Mouse (Mus musculus): Measurements from ENCODE around the gene Gpr137b. TPM values are rescaled to one million over a fixed set of nuclear protein-coding genes. Genes with fewer than 3 reads are reported as not detected.
"Not testable (repeated sequence)": the region's sequence is repeated elsewhere in the genome, so short reads cannot be mapped to it uniquely, and the experiment has no call there.

Gpr137b gene
- polyA plus RNA-seq, 1 experiment from 2014 or later, result 12.1 TPM

- not testable (repeated sequence) for H3K9me3 ChIP-seq; H3K27ac ChIP-seq; H3K4me1 ChIP-seq; H3K27me3 ChIP-seq (ENCODE audit: insufficient read depth, poor library complexity, severe bottlenecking); H3K4me3 ChIP-seq; H3K36me3 ChIP-seq; DNase-seq (ENCODE audit: low spot score)
- 68% methylated on average over 4 of the region's 4 CpGs for whole genome bisulfite sequencing
Measured at GRCm38 (mm10) chr13:13352113-13352512, 41.7 kb downstream of the Gpr137b start.

- not testable (repeated sequence) for H3K4me1 ChIP-seq; H3K36me3 ChIP-seq; H3K27me3 ChIP-seq (ENCODE audit: insufficient read depth, poor library complexity, severe bottlenecking); H3K9me3 ChIP-seq; H3K4me3 ChIP-seq; H3K27ac ChIP-seq; DNase-seq (ENCODE audit: low spot score)
- 86% methylated on average over 7 of the region's 7 CpGs for WGBS
Measured at GRCm38 (mm10) chr13:13350681-13351080, 43.1 kb downstream of the Gpr137b start.

- Histone ChIP-seq H3K9me3 (no peaks in the 10 kb centered on the region), H3K4me3 (no peak overlapping the region), H3K27me3 (ENCODE audit: insufficient read depth, poor library complexity, severe bottlenecking) (no peaks in the 10 kb centered on the region), H3K4me1 (no peaks in the 10 kb centered on the region), H3K27ac (no peak overlapping the region), H3K36me3 (no peaks in the 10 kb centered on the region)
- no peak for DNase-seq (ENCODE audit: low spot score)
- WGBS, result 62% methylated on average over 4 of the region's 4 CpGs
Measured at GRCm38 (mm10) chr13:13349288-13349687, 44.5 kb downstream of the Gpr137b start.

DNA sequence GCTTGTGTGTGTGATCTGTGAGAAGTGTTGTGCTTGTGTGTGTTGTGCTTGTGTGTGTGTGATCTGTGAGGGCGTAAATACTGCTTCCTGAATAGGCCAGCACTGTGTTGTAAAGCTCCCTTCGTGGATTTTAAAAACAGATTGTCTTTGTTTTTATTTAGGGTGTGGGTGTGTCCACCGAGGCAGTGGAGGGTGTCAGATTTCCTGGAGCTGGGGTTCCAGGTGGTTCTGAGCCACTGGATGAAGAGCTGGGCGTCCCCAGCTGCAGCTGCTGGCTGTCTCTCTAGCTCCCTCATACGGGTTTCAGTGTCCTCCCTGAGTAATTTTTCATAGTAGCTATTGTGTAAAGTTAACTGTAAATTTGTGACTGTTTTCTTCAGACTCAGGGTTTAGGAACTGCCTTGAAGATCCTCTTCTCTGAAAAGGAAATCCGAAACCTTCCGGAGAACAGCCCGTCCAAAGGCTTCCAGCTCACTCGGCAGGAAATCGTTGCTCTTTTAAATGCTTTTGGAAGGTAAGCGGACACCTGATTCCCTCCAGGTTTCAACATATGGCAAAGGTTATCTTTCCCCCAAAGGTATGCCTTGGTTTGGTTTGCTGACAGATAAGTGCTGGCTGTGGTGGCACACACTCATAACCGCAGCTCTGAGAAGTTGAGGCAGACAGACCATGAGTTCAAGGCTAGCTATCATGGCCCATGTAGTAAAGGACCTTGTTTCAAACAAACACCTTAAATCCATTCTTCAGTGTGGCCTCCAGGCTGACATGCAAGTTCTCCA lies 46.0 kb downstream of the Gpr137b start:
- 34% methylated on average over 12 of the region's 12 CpGs for WGBS
- not testable (repeated sequence) for H3K27me3 ChIP-seq (ENCODE audit: insufficient read depth, poor library complexity, severe bottlenecking); H3K4me1 ChIP-seq; H3K9me3 ChIP-seq; H3K27ac ChIP-seq; H3K36me3 ChIP-seq; DNase-seq (ENCODE audit: low spot score); H3K4me3 ChIP-seq

DNA sequence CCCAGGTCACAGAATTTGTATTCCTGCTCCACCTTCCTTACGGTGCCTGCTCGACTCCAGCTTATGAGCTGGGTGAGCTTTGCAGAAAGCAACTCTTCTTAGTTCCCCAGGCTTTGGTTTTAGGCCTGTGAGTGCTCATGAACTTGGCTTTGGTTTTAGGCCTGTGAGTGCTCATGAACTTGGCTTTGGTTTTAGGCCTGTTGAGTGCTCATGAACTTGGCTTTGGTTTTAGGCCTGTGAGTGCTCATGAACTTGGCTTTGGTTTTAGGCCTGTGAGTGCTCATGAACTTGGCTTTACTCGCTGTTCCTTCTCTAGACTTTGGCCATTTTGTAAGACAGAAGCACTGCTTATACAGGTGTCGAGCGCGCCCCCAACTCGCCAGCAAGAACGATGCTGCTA lies 56.5 kb downstream of the Gpr137b start:
- H3K9me3 ChIP-seq; DNase-seq (ENCODE audit: low spot score); H3K36me3 ChIP-seq; H3K27ac ChIP-seq; H3K4me1 ChIP-seq; H3K27me3 ChIP-seq (ENCODE audit: insufficient read depth, poor library complexity, severe bottlenecking); H3K4me3 ChIP-seq: not testable (repeated sequence)
- 90% methylated on average over 8 of the region's 8 CpGs for WGBS

GRCm38 (mm10) chr13:13328876-13329275 lies 64.9 kb downstream of the Gpr137b start:
- no peak overlapping the region for H3K4me3 ChIP-seq
- no peak for DNase-seq (ENCODE audit: low spot score)
- no peaks in the 10 kb centered on the region for H3K27me3 ChIP-seq (ENCODE audit: insufficient read depth, poor library complexity, severe bottlenecking)
- WGBS, result 2% methylated on average over 2 of the region's 2 CpGs
- no peaks in the 10 kb centered on the region for H3K9me3 ChIP-seq
- no peak overlapping the region for H3K27ac ChIP-seq
- H3K4me1 ChIP-seq, result no peaks in the 10 kb centered on the region
- no peaks in the 10 kb centered on the region for H3K36me3 ChIP-seq

Other genes starting within 250 kb of the Gpr137b start
- not detected in 2 replicates for gene Prl2c5, start 211.3 kb downstream of the Gpr137b start, polyA plus RNA-seq (2016; fragmentation: Nextera tagmentation; extraction: Ambion mirVana)
- 64.5 and 77.2 TPM in 2 replicates for gene Nid1, start 43.5 kb upstream of the Gpr137b start, polyA plus RNA-seq (2016; fragmentation: Nextera tagmentation; extraction: Ambion mirVana)
- 1.9 and 2.9 TPM in 2 replicates for gene Lyst, start 196.4 kb upstream of the Gpr137b start, polyA plus RNA-seq (2016; fragmentation: Nextera tagmentation; extraction: Ambion mirVana)

Measured in heart, embryonic 10.5 days (tissue).